Mouse (Mus musculus): ENCODE data around the gene Hells.

DNA sequence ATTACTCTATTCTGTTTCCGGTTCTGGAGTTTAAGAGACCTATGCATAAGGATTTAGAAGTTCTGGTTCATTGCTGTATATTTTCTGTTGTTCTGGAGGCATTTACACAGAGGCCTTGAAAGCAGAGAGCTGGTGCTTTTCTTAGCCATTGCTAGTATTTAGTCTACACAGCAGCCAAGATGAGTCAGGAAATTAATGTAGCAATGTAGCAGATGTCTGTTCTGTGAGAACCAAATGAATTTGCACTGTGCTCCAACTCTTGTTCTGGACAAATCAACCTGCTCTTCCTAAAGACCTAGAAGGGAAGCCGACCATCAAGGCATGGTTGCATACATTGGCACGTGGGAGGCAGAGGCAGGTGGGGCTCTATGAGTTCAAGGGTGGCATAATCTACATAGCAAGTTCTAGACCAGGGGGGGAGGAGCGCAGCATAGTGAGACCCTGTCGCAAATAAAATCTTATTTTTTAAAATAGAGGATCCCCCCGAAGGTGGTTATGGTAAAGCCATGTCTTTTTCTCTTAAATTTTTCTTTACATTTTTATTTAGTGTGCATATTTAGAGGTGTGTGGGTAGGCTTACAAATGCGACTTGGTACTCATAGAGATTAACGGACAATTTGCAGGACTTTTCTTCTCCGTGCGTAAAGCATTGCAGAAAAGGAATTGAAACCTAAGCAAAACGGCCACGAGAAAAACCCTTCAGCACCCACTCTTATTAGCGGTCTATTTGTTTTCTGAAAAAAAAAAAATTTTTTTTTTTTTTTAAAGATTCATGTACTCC is 1.1 kb upstream of the Hells start:
- TF ChIP-seq POLR2A (IDR thresholded peaks at IDR 0.05; ENCODE audit: borderline replicate concordance, extremely low read depth, insufficient read depth, insufficient read length, poor library complexity, severe bottlenecking), result no peak
- no peak for TF ChIP-seq CTCF (IDR thresholded peaks at IDR 0.05; ENCODE audit: borderline replicate concordance, extremely low read depth, insufficient read depth, insufficient read length)

Measured in brain, embryonic 14.5 days (tissue).